Mouse (Mus musculus): Measurements from ENCODE around the gene Myrfl. TPM values are rescaled to one million over a fixed set of nuclear protein-coding genes. Genes with fewer than 3 reads are reported as not detected.

The Myrfl gene
- polyA plus RNA-seq, 1 experiment, result 0.02 TPM

- 74% methylated on average over 3 of the region's 3 CpGs for WGBS
Observed at GRCm38 (mm10) chr10:116841551-116841950, 55.2 kb downstream of the Myrfl start.

GRCm38 (mm10) chr10:116830676-116831075 lies 66.0 kb downstream of the Myrfl start:
- WGBS, result 82% methylated on average over 6 of the region's 6 CpGs
- Histone ChIP-seq H3K27ac (ENCODE audit: insufficient read depth, low read length) (no peak overlapping the region), H3K4me1 (ENCODE audit: control insufficient read depth, insufficient read depth, insufficient read length) (peaks cover 10% of the 10 kb centered on the region; the same call in 1 of the 2 replicates), H3K4me3 (ENCODE audit: extremely low read depth, insufficient read depth, insufficient read length) (no peak overlapping the region), H3K36me3 (ENCODE audit: control insufficient read depth, insufficient read depth, low read length) (no peaks in the 10 kb centered on the region), H3K27me3 (ENCODE audit: control insufficient read depth, insufficient read depth, low read length) (no peaks in the 10 kb centered on the region)
- no peak for TF ChIP-seq CTCF (IDR thresholded peaks at IDR 0.05; ENCODE audit: extremely low read depth, insufficient read depth, insufficient read length, insufficient replicate concordance)
- TF ChIP-seq POLR2A (IDR thresholded peaks at IDR 0.05; ENCODE audit: low read depth, low read length), result no peak
- no peak for DNase-seq (ENCODE audit: low read depth in 1 of 2, low spot score in 2 of 2)

More at GRCm38 (mm10) chr10:116841551-116841950, 55.2 kb downstream of the Myrfl start:
- Histone ChIP-seq H3K4me3 (ENCODE audit: extremely low read depth, insufficient read depth, insufficient read length) (no peak overlapping the region), H3K36me3 (ENCODE audit: control insufficient read depth, insufficient read depth, low read length) (no peaks in the 10 kb centered on the region), H3K27me3 (ENCODE audit: control insufficient read depth, insufficient read depth, low read length) (no peaks in the 10 kb centered on the region), H3K27ac (ENCODE audit: insufficient read depth, low read length) (no peak overlapping the region), H3K4me1 (ENCODE audit: control insufficient read depth, insufficient read depth, insufficient read length) (no peaks in the 10 kb centered on the region)
- DNase-seq (ENCODE audit: low read depth in 1 of 2, low spot score in 2 of 2), result no peak
- TF ChIP-seq CTCF (IDR thresholded peaks at IDR 0.05; ENCODE audit: extremely low read depth, insufficient read depth, insufficient read length, insufficient replicate concordance) (no peak), POLR2A (IDR thresholded peaks at IDR 0.05; ENCODE audit: low read depth, low read length) (no peak)

- WGBS, result 36% methylated on average over 4 of the region's 4 CpGs
- H3K27ac ChIP-seq (ENCODE audit: insufficient read depth, low read length), result no peak overlapping the region
Observed at GRCm38 (mm10) chr10:116828099-116828498, 68.6 kb downstream of the Myrfl start.

GRCm38 (mm10) chr10:116827306-116827705 lies 69.4 kb downstream of the Myrfl start:
- Histone ChIP-seq H3K27me3 (ENCODE audit: control insufficient read depth, insufficient read depth, low read length) (no peaks in the 10 kb centered on the region), H3K36me3 (ENCODE audit: control insufficient read depth, insufficient read depth, low read length) (no peaks in the 10 kb centered on the region), H3K4me3 (ENCODE audit: extremely low read depth, insufficient read depth, insufficient read length) (no peak overlapping the region), H3K27ac (ENCODE audit: insufficient read depth, low read length) (no peak overlapping the region), H3K4me1 (ENCODE audit: control insufficient read depth, insufficient read depth, insufficient read length) (peaks cover 10% of the 10 kb centered on the region; the same call in 1 of the 2 replicates)
- TF ChIP-seq POLR2A (IDR thresholded peaks at IDR 0.05; ENCODE audit: low read depth, low read length), result no peak
- no peak for TF ChIP-seq CTCF (IDR thresholded peaks at IDR 0.05; ENCODE audit: extremely low read depth, insufficient read depth, insufficient read length, insufficient replicate concordance)
- DNase-seq (ENCODE audit: low read depth in 1 of 2, low spot score in 2 of 2), result no peak
- WGBS, result 31% methylated on average over 11 of the region's 11 CpGs

More at GRCm38 (mm10) chr10:116828099-116828498, 68.6 kb downstream of the Myrfl start:
- DNase-seq (ENCODE audit: low read depth in 1 of 2, low spot score in 2 of 2), result no peak
- Histone ChIP-seq H3K36me3 (ENCODE audit: control insufficient read depth, insufficient read depth, low read length) (no peaks in the 10 kb centered on the region), H3K4me1 (ENCODE audit: control insufficient read depth, insufficient read depth, insufficient read length) (peaks cover 10% of the 10 kb centered on the region; the same call in 1 of the 2 replicates), H3K27me3 (ENCODE audit: control insufficient read depth, insufficient read depth, low read length) (no peaks in the 10 kb centered on the region), H3K4me3 (ENCODE audit: extremely low read depth, insufficient read depth, insufficient read length) (no peak overlapping the region)
- TF ChIP-seq POLR2A (IDR thresholded peaks at IDR 0.05; ENCODE audit: low read depth, low read length), result no peak
- no peak for TF ChIP-seq CTCF (IDR thresholded peaks at IDR 0.05; ENCODE audit: extremely low read depth, insufficient read depth, insufficient read length, insufficient replicate concordance)

GRCm38 (mm10) chr10:116815311-116816060 lies 81.2 kb downstream of the Myrfl start:
- WGBS, result 73% methylated on average over 15 of the region's 15 CpGs

GRCm38 (mm10) chr10:116813150-116813549 lies 83.6 kb downstream of the Myrfl start:
- Histone ChIP-seq H3K4me1 (ENCODE audit: control insufficient read depth, insufficient read depth, insufficient read length) (no peaks in the 10 kb centered on the region), H3K27me3 (ENCODE audit: control insufficient read depth, insufficient read depth, low read length) (no peaks in the 10 kb centered on the region), H3K4me3 (ENCODE audit: extremely low read depth, insufficient read depth, insufficient read length) (no peak overlapping the region), H3K27ac (ENCODE audit: insufficient read depth, low read length) (no peak overlapping the region), H3K36me3 (ENCODE audit: control insufficient read depth, insufficient read depth, low read length) (no peaks in the 10 kb centered on the region)
- WGBS, result 85% methylated on average over 9 of the region's 9 CpGs
- no peak for DNase-seq (ENCODE audit: low read depth in 1 of 2, low spot score in 2 of 2)
- TF ChIP-seq CTCF (IDR thresholded peaks at IDR 0.05; ENCODE audit: extremely low read depth, insufficient read depth, insufficient read length, insufficient replicate concordance) (no peak), POLR2A (IDR thresholded peaks at IDR 0.05; ENCODE audit: low read depth, low read length) (no peak)

More at GRCm38 (mm10) chr10:116815311-116816060, 81.2 kb downstream of the Myrfl start:
- no peak overlapping the region for H3K4me3 ChIP-seq (ENCODE audit: extremely low read depth, insufficient read depth, insufficient read length)
- H3K4me1 ChIP-seq (ENCODE audit: control insufficient read depth, insufficient read depth, insufficient read length), result no peaks in the 10 kb centered on the region
- no peaks in the 10 kb centered on the region for H3K27me3 ChIP-seq (ENCODE audit: control insufficient read depth, insufficient read depth, low read length)
- TF ChIP-seq POLR2A (IDR thresholded peaks at IDR 0.05; ENCODE audit: low read depth, low read length) (no peak), CTCF (IDR thresholded peaks at IDR 0.05; ENCODE audit: extremely low read depth, insufficient read depth, insufficient read length, insufficient replicate concordance) (no peak)
- DNase-seq (ENCODE audit: low read depth in 1 of 2, low spot score in 2 of 2), result no peak
- H3K36me3 ChIP-seq (ENCODE audit: control insufficient read depth, insufficient read depth, low read length), result no peaks in the 10 kb centered on the region
- no peak overlapping the region for H3K27ac ChIP-seq (ENCODE audit: insufficient read depth, low read length)

GRCm38 (mm10) chr10:116810738-116811137 lies 86.0 kb downstream of the Myrfl start:
- no peak overlapping the region for H3K4me3 ChIP-seq (ENCODE audit: extremely low read depth, insufficient read depth, insufficient read length)
- H3K36me3 ChIP-seq (ENCODE audit: control insufficient read depth, insufficient read depth, low read length), result no peaks in the 10 kb centered on the region
- WGBS, result 90% methylated on average over 15 of the region's 15 CpGs
- no peaks in the 10 kb centered on the region for H3K4me1 ChIP-seq (ENCODE audit: control insufficient read depth, insufficient read depth, insufficient read length)
- no peaks in the 10 kb centered on the region for H3K27me3 ChIP-seq (ENCODE audit: control insufficient read depth, insufficient read depth, low read length)
- DNase-seq (ENCODE audit: low read depth in 1 of 2, low spot score in 2 of 2), result no peak
- H3K27ac ChIP-seq (ENCODE audit: insufficient read depth, low read length), result no peak overlapping the region
- TF ChIP-seq CTCF (IDR thresholded peaks at IDR 0.05; ENCODE audit: extremely low read depth, insufficient read depth, insufficient read length, insufficient replicate concordance) (no peak), POLR2A (IDR thresholded peaks at IDR 0.05; ENCODE audit: low read depth, low read length) (no peak)
